Mouse (Mus musculus) heart, postnatal 0 days (tissue): ENCODE measurements around the gene Aktip.

Source experiments
- CTCF ChIP-seq: IDR thresholded peaks from 2 replicates; pipeline ENCODE4 v1.5.1; 2016; ENCODE audit warnings: antibody characterized with exemption, control low read depth, low read depth
- EP300 ChIP-seq: IDR thresholded peaks from 2 replicates; pipeline ENCODE4 v1.6.1; 2016; ENCODE audit warnings: antibody characterized with exemption, low read depth

GRCm38 (mm10) chr8:91214287-91214686, 14.5 kb upstream of the Aktip start:
- no peak for TF ChIP-seq CTCF
- TF ChIP-seq EP300: no peak
